Mouse (Mus musculus) left cerebral cortex, adult 11 months (tissue): ENCODE measurements around the gene B4galt1.

Experiments
- DNase-seq: peaks from one replicate; pipeline ENCODE4 v3.0.0; 2022; ENCODE audit warnings: low spot score

Gene B4galt1

GRCm38 (mm10) chr4:40777116-40777515 is 76.7 kb downstream of the B4galt1 start:
- DNase-seq = no peak

GRCm38 (mm10) chr4:40776416-40776815 is 77.4 kb downstream of the B4galt1 start:
- DNase-seq = no peak

GRCm38 (mm10) chr4:40774279-40775259 is 79.2 kb downstream of the B4galt1 start:
- DNase-seq = no peak

GRCm38 (mm10) chr4:40759876-40760275 is 93.9 kb downstream of the B4galt1 start:
- no peak for DNase-seq

GRCm38 (mm10) chr4:40757780-40758420 is 95.9 kb downstream of the B4galt1 start, which contains the start of gene Smu1:
Smu1 (minus strand) TSS chr4:40757923.
- peak; percentile 93 for DNase-seq

- DNase-seq = no peak
These were observed 96.5 kb downstream of the B4galt1 start for GRCm38 (mm10) chr4:40757157-40757779.
